Mouse (Mus musculus): ENCODE results near the gene Mcrip1.

Mcrip1 gene

DNA sequence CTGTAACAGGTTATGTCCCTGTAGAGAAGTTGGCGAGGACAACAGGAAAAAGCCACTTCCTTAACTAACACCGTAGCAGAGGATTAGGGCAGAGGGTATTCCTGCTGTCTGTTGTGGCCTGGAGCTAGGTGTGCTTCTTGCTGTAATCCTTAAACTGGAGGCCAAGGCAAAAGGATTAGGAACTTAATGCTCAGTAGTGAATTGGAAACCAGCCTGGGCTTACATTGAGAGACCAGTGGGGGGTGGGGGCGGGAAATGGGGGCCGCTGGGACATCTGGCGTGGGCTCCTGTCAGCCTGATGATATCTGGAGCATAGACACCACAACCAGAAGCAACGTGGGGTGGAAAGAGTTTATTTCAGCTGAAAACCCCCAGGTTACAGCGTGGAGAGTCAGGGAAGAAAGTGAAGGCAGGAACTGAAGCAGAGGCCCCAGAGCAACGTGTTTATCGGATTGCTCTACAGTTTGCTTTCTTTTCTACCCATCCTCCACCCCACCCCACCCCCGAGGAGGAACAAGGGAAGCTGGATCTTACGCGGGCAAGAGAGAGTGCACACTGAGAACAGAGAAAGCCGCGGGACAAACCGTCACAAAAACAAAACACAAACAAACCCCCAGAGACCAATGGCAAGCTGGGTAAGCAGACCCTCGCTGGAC lies 39.0 kb downstream of the Mcrip1 start:
- WGBS = 13% methylated on average over 16 of the region's 16 CpGs

GRCm38 (mm10) chr11:120509940-120510339 lies 39.6 kb downstream of the Mcrip1 start:
- 66% methylated on average over 4 of the region's 4 CpGs for WGBS

DNA sequence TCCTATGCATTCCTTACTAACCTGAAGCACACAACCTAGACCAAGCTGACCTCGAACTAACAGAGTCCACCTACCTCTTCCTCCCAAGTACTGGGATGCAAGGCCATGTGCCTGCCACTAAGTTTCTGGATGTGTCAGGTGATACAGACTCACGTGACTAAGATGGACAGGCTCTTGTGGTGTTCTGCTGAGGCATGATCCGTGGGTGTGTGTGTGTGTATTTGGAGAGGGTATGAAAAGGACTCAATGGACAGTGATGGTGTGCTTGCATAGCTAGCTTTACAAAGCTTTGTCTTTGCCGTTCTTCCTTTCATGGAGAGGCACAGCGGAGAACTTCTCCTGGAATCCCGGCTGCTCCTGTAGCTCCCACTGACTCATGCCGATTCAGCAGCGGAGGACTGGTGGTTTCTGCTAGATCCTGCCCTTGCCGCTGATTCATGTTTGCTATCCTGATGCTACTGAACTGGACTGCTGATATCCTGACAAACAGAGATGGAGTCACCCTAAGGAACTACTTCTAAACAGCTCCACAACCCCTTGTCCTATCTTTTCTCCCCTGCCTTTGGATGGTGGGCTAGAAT lies 41.1 kb downstream of the Mcrip1 start:
- 81% methylated on average over 9 of the region's 9 CpGs for WGBS

GRCm38 (mm10) chr11:120507611-120508289 lies 41.8 kb downstream of the Mcrip1 start:
- 89% methylated on average over 13 of the region's 13 CpGs for WGBS

GRCm38 (mm10) chr11:120506899-120507298 lies 42.6 kb downstream of the Mcrip1 start:
- WGBS = 72% methylated on average over 4 of the region's 4 CpGs

GRCm38 (mm10) chr11:120505661-120506060 lies 43.9 kb downstream of the Mcrip1 start:
- WGBS = 87% methylated on average over 3 of the region's 3 CpGs

- WGBS = 80% methylated on average over 4 of the region's 4 CpGs
Observed at GRCm38 (mm10) chr11:120501701-120502100, 47.8 kb downstream of the Mcrip1 start.

DNA sequence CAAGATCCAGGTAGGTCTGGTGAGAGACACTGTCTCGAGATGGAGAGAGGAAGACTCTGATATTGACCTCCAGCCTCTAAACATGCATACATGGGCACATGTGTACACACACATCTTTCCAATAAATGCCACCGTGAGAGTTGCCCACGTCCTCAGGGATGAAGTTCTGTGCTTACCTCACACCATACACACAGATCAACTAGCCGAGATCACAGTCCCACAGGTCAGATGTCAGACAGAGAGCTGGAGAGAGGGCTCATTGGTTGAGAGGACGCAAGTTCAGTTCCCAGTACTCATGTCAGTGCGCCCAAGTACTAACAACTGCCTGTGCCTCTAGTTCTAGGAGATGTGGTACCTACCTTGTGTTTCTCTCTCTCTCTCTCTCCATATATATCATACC lies 48.5 kb downstream of the Mcrip1 start:
- 56% methylated on average over 6 of the region's 6 CpGs for WGBS

DNA sequence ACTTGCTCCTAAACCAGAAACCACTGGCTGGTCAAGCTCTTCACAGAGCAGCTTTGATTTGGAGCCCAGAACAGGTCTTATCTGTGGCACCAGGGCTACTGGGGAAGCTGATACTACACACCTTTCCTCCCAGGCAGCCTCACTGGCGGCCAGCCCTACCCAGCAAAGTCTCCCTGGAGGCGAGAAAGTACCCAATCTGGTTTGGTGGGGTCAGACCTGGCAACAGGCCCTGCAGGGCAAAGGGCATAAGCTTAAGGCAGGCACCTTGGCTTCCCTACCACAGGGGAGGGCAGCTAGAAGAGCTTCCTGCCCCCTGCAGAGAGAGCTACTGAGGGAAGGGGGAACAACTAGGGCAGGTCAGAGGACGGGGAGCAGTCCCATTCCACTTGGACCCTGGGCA lies 49.2 kb downstream of the Mcrip1 start:
- WGBS = 21% methylated on average over 3 of the region's 3 CpGs

- WGBS = 85% methylated on average over 6 of the region's 6 CpGs
Observed at GRCm38 (mm10) chr11:120499894-120500293, 49.6 kb downstream of the Mcrip1 start.

DNA sequence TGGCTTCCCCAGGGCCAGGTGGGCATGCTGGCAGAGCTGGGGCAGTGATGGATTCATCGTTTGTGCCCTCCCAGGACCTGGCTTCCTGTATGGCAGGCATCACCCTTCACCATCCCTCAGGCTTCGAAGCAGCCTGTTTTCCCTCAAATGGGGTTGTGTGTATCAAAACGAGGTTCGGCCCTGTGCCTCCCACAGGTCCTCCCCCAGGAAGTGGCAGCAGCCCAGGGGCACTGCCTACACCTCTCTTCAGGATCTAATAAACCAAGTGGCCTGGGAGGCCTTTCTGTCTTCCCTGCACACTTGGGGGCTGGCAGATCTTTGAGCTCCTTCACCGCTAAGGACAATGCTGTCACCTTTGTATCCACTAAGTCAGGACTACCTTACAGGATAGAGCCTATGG lies 50.6 kb downstream of the Mcrip1 start:
- 77% methylated on average over 5 of the region's 5 CpGs for WGBS

GRCm38 (mm10) chr11:120498226-120498625 lies 51.3 kb downstream of the Mcrip1 start:
- WGBS = 93% methylated on average over 12 of the region's 12 CpGs

GRCm38 (mm10) chr11:120497436-120497835 lies 52.1 kb downstream of the Mcrip1 start:
- WGBS = 88% methylated on average over 3 of the region's 3 CpGs

- WGBS = 93% methylated on average over 3 of the region's 3 CpGs
Observed at GRCm38 (mm10) chr11:120493911-120494310, 55.6 kb downstream of the Mcrip1 start.

GRCm38 (mm10) chr11:120493351-120493750 lies 56.2 kb downstream of the Mcrip1 start:
- WGBS = 51% methylated on average over 3 of the region's 3 CpGs

Data from cerebral cortex, adult 2 months (tissue).